Mouse (Mus musculus): ENCODE results near the gene Tceanc. TPM values are rescaled to one million over a fixed set of nuclear protein-coding genes. Genes with fewer than 3 reads are reported as not detected.

The Tceanc gene
- total and polyA plus RNA-seq, 2 experiments from 2014 or later, result 3.7 to 3.9 TPM

GRCm38 (mm10) chrX:166472612-166473011, 45.8 kb downstream of the Tceanc start:
- Histone ChIP-seq H3K9ac (replicated peaks; ENCODE audit: low read length) (no peak overlapping the region), H3K27me3 (ENCODE audit: insufficient read depth, low read length) (no peaks in the 10 kb centered on the region), H3K4me2 (ENCODE audit: low read depth, low read length) (no peak overlapping the region), H3K9me3 (ENCODE audit: low read length) (no peaks in the 10 kb centered on the region), H3K36me3 (ENCODE audit: insufficient read depth, low read length) (no peaks in the 10 kb centered on the region), H3K27ac (no peak overlapping the region), H3K4me3 (ENCODE audit: low read length) (no peak overlapping the region), H3K4me1 (ENCODE audit: insufficient read depth, low read length) (no peaks in the 10 kb centered on the region)
- WGBS, result 82% methylated on average over 6 of the region's 6 CpGs
- DNase-seq (ENCODE audit: low spot score), result no peak
- ATAC-seq, result no peak
- no peak for TF ChIP-seq CTCF (IDR thresholded peaks at IDR 0.05; ENCODE audit: low read depth)

DNA sequence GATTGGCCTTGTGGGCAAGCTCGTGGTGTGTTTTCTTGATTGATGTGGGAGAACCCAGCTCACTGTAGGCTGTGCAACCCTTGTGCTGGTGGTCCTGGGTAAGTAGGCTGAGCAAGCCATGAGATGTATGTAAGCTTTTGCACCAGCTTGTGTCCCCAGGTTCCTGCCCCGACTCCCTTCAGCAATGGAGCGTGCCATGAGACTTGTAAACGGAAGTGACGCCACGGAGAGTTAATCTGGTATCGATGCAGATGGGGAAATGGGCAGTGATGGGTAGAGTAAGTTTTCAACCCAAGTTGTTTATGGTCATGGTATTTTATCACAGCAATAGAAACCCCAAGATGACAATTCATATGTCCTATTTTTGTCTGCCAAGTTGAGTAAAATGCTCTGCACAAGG, 50.0 kb downstream of the Tceanc start:
- Histone ChIP-seq H3K9ac (replicated peaks; ENCODE audit: low read length) (no peak overlapping the region), H3K4me3 (ENCODE audit: low read length) (no peak overlapping the region), H3K9me3 (ENCODE audit: low read length) (no peaks in the 10 kb centered on the region), H3K36me3 (ENCODE audit: insufficient read depth, low read length) (no peaks in the 10 kb centered on the region), H3K4me1 (ENCODE audit: insufficient read depth, low read length) (no peaks in the 10 kb centered on the region), H3K4me2 (ENCODE audit: low read depth, low read length) (no peak overlapping the region), H3K27ac (no peak overlapping the region), H3K27me3 (ENCODE audit: insufficient read depth, low read length) (no peaks in the 10 kb centered on the region)
- ATAC-seq (no peak), DNase-seq (ENCODE audit: low spot score) (no peak)
- 93% methylated on average over 7 of the region's 7 CpGs for WGBS
- no peak for TF ChIP-seq CTCF (IDR thresholded peaks at IDR 0.05; ENCODE audit: low read depth)

GRCm38 (mm10) chrX:166455525-166455924, 62.8 kb downstream of the Tceanc start:
- 88% methylated on average over 1 of the region's 1 CpGs for WGBS
- Histone ChIP-seq H3K27me3 (ENCODE audit: insufficient read depth, low read length) (no peaks in the 10 kb centered on the region), H3K27ac (no peak overlapping the region), H3K4me3 (ENCODE audit: low read length) (no peak overlapping the region), H3K9me3 (ENCODE audit: low read length) (no peaks in the 10 kb centered on the region), H3K4me1 (ENCODE audit: insufficient read depth, low read length) (no peaks in the 10 kb centered on the region), H3K4me2 (ENCODE audit: low read depth, low read length) (no peak overlapping the region), H3K9ac (replicated peaks; ENCODE audit: low read length) (no peak overlapping the region), H3K36me3 (ENCODE audit: insufficient read depth, low read length) (no peaks in the 10 kb centered on the region)
- TF ChIP-seq CTCF (IDR thresholded peaks at IDR 0.05; ENCODE audit: low read depth), result no peak
- no peak for DNase-seq (ENCODE audit: low spot score)
- ATAC-seq, result no peak

DNA sequence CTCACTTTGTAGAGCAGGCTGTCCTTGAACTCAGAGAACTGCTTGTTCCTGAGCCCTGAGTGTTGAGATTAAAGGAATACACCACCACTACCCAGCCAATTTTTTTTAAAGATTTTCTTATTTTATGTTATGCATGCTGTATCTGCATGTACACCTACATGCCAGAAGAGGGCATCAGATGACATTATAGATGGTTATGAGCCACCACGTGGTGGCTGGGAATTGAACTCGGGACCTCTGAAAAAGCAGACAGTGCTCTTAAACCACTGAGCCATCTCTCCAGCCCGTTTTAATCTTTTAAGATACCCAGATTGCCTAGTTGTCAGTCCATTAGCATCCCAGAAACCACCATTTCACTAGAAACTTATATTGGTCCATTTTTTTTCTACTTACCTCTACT, 64.0 kb downstream of the Tceanc start:
- no peak for DNase-seq (ENCODE audit: low spot score)
- Histone ChIP-seq H3K4me3 (ENCODE audit: low read length) (no peak overlapping the region), H3K9ac (replicated peaks; ENCODE audit: low read length) (no peak overlapping the region), H3K36me3 (ENCODE audit: insufficient read depth, low read length) (no peaks in the 10 kb centered on the region), H3K27me3 (ENCODE audit: insufficient read depth, low read length) (no peaks in the 10 kb centered on the region), H3K4me1 (ENCODE audit: insufficient read depth, low read length) (no peaks in the 10 kb centered on the region), H3K9me3 (ENCODE audit: low read length) (no peaks in the 10 kb centered on the region), H3K4me2 (ENCODE audit: low read depth, low read length) (no peak overlapping the region), H3K27ac (no peak overlapping the region)
- 75% methylated on average over 3 of the region's 3 CpGs for WGBS
- no peak for ATAC-seq
- TF ChIP-seq CTCF (IDR thresholded peaks at IDR 0.05; ENCODE audit: low read depth), result no peak

- WGBS, result 75% methylated on average over 6 of the region's 6 CpGs
- no peak overlapping the region for H3K4me2 ChIP-seq (ENCODE audit: low read depth, low read length)
- H3K9ac ChIP-seq (replicated peaks; ENCODE audit: low read length), result no peak overlapping the region
- H3K4me1 ChIP-seq (ENCODE audit: insufficient read depth, low read length), result no peaks in the 10 kb centered on the region
- no peaks in the 10 kb centered on the region for H3K36me3 ChIP-seq (ENCODE audit: insufficient read depth, low read length)
- TF ChIP-seq CTCF (IDR thresholded peaks at IDR 0.05; ENCODE audit: low read depth), result no peak
- ATAC-seq (no peak), DNase-seq (ENCODE audit: low spot score) (no peak)
- no peaks in the 10 kb centered on the region for H3K27me3 ChIP-seq (ENCODE audit: insufficient read depth, low read length)
- H3K27ac ChIP-seq, result no peak overlapping the region
- H3K9me3 ChIP-seq (ENCODE audit: low read length), result no peaks in the 10 kb centered on the region
- H3K4me3 ChIP-seq (ENCODE audit: low read length), result no peak overlapping the region
Measured at GRCm38 (mm10) chrX:166453532-166453931, 64.8 kb downstream of the Tceanc start.

Other genes starting within 250 kb of the Tceanc start
- 32.8 and 37.7 TPM in 2 replicates for gene Trappc2, start 78.0 kb downstream of the Tceanc start, total RNA-seq (2014; rRNA removed)
- 101 and 104 TPM in 2 replicates for gene Trappc2, start 78.0 kb downstream of the Tceanc start, polyA plus RNA-seq (2015; fragmentation: Nextera tagmentation; extraction: Ambion mirVana)
- 4.3 and 5.6 TPM in 2 replicates for gene Ofd1, start 77.9 kb downstream of the Tceanc start, total RNA-seq (2014; rRNA removed)
- 7.1 TPM in 2 replicates for gene Ofd1, start 77.9 kb downstream of the Tceanc start, polyA plus RNA-seq (2015; fragmentation: Nextera tagmentation; extraction: Ambion mirVana)
- 29.5 and 42.7 TPM in 2 replicates for gene Rab9, start 38.7 kb downstream of the Tceanc start, total RNA-seq (2014; rRNA removed)
- gene Rab9, start 38.7 kb downstream of the Tceanc start, polyA plus RNA-seq (2015; fragmentation: Nextera tagmentation; extraction: Ambion mirVana), result 65.2 and 67.2 TPM in 2 replicates
- 4.8 and 5.1 TPM in 2 replicates for gene Egfl6, start 67.2 kb upstream of the Tceanc start, total RNA-seq (2014; rRNA removed)
- gene Egfl6, start 67.2 kb upstream of the Tceanc start, polyA plus RNA-seq (2015; fragmentation: Nextera tagmentation; extraction: Ambion mirVana), result 5.4 and 5.5 TPM in 2 replicates

Measured in hindbrain, postnatal 0 days (tissue).